Mouse (Mus musculus) CH12F3 (cell line): ENCODE measurements around the gene Trmt61a.
"Not testable (repeated sequence)": the region's sequence is repeated elsewhere in the genome, so short reads cannot be mapped to it uniquely, and the experiment has no call there.

Experiments
- in situ Hi-C: fragments of 300-500 bp; cut with MboI; formaldehyde crosslinking; loops from 2 replicates; pipeline ENCODE4 v1.14.3; 2020; ENCODE audit warnings: low sequenced_read_pairs

The Trmt61a gene

DNA sequence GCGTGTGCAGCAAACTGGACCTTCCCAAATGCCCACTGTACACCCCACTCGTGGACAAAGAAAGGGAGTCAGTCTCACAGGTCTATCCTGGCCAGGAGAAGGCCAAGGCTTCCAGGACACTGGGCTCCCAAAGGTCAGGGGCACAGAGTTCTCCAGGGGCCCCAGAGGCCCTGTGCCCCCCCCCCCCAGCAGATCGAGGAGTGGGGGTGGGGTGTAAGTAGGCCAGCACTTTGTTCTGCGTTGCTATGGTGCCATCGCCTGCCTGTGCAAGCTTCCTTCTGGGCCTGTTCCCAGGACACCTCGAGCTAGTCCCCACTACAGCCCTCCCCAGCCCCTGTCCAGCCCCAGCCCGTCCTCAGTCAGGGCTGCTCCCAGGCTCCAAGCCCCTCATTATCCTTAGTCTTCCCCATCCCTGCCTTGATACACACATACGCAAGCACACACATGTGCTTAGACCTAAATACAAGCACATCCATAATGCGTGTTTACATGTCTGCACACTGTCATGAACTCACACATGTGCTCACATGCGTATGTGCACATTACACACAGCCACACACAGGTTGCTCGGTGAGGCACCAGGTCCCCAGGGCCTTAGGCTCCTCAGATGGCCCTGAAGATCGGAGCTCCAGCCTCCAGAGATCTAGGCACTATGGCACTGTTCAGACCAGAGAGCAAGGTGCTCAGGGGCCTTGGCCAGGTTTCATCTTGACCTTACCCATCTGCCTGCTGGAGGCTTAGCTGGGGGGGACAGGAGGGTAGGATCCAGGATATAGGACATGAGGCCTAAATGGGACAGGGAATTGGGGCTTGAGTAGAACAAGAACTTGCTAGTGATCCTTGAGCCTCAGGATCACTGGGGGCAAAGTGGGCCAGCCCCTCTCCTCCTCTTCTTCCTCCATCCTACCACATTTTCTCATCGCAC lies 17.2 kb downstream of the Trmt61a start:
- in situ Hi-C loops = no loop called here

DNA sequence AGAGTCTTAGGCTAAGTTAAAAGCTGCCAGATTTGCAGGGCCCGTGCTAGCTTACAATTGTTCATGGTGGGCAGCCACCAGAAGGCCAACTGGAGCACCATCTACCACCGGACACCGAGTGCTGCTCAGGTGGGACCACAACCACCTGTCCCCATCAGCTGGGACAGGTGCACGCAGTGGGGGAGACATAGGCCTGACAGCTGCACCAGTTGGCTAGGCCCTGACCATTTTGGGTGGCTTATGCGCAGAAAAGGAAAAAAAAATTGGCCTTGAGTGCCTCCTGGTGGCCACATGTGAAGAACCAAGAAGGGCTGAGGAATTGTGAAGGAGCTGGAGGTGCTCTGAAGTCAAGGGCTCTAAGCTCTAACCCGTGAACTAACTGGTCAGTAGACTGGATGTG lies 18.3 kb downstream of the Trmt61a start:
- in situ Hi-C loops = no loop called here

DNA sequence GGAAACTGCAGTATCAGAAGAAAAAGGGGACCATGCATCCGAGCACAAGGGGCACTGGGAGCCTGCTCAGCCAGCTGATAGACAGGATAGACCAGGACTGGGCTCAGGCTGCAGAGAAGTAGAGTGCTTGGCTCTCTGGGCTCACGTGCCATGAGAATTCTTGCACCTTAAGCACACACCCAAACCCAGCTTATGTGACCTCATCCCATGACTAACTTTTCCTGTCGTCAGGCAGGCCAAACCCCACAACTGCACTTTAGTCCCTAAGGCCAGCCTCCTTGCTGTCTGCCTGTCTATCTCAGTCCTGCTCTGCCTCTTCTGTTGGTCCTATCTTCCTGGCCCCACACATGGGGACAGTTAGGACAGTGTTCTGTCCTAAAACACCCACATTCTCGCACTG lies 19.8 kb downstream of the Trmt61a start:
- in situ Hi-C loops = no loop called here

DNA sequence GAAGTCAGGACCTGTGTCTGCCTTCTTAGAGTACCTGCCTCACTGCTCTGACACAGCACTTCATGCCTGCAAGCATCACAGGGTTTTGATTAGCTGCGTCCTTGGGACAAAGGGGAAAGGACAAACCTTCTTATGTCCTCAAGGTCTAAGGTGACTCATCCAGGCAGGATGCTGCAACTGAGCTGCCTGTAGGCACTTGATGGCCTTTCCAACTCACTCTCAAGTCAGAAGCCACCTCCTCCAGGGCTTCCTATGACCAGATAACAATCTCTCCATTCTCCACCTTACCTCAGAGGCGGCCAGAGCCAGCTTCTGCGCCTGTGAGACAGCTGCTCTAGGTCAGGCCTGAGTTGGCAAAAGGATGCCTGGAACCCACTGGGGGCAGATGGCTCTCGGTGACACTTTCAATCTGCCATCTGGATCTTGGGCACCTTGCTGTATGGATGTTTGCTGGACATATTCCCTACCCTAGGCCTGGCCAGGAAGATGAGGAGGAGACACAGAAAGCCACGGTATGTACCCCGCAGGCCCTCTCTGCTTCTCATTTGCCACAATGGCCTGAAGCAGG lies 20.5 kb downstream of the Trmt61a start:
- in situ Hi-C loops = no loop called here

DNA sequence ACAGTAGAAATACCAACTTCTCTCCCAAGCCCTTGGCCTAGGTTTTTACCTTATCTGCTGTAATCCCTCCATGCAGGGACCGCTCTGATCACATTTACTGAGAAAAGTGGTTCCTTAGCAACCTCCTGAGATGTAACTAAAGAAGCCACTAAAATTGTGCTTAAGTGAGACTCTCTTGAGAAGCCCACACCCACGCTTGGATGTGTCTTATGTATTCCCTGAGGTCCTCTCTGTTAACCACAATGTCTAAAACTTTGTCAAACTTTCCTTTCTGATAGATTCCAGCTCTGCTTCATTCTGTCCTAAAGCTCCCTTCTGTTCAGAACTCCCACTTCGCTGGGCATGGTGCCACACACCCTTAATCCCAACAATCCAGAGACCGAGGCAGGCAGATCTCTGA lies 21.6 kb downstream of the Trmt61a start:
- in situ Hi-C loops = no loop called here

DNA sequence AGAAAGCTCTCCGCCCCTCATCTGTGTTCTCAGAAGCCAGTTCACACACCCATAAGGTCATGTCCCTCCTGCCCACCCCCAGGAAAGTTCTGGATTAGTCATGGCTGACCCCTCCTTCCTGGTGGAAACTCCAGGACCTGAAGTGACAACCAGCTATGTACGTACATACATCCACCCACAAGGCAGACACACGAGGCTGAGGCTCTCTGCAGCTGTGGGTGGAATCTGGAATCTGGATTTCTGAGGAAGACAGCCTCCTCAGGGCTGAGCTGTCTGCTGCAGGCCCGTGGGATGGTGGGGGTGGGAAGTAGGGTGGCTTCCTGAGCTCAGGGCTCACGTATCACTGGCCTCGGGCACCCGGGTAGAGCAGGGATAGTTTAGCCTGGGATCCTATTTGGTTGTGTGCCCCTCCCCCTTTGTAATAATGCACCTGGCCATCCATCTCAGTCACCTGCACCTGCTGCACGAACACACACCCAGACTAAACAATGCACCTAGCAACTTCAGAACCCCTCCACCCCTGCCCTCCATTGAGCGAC lies 23.1 kb downstream of the Trmt61a start:
- in situ Hi-C loops = no loop called here

DNA sequence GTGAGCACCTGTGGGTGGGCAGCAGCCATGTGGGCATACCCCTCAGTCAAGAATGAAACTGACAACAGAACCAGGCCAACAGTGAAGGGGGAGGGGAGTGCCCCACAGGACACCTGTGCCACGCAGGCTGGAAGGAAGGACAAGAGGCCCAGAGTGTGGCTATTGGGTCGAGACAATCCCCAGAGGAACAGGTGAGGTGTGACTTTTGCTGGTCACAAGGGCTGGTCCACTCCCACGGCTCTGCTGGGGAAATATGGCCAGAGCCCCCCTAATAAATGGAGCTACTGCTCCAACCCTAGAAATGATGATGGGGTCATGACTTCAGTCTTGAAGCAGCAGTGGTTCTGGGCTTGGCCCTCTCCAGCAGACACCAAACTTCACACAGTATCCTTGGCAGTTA lies 25.4 kb downstream of the Trmt61a start:
- in situ Hi-C loops = no loop called here

DNA sequence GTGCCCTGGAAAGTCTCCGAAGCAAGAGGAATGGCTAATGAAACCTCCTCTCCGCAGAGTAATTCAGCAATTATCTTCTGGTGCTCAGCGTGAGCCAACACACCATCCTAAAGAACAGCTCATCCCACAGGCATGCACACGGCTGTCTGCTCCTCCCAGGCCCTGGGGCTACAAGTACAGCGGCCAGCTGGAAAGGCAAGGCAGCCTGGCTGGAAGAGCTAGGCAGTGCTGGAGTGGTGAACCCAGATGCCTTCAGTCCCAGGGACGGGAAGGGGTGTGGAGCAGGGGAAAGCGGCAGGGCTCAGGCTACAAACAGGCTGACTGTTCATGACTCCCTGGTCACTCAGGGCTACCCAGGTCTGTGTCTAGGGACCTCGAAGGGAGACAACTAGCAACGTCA lies 26.7 kb downstream of the Trmt61a start:
- in situ Hi-C loops = no loop called here

DNA sequence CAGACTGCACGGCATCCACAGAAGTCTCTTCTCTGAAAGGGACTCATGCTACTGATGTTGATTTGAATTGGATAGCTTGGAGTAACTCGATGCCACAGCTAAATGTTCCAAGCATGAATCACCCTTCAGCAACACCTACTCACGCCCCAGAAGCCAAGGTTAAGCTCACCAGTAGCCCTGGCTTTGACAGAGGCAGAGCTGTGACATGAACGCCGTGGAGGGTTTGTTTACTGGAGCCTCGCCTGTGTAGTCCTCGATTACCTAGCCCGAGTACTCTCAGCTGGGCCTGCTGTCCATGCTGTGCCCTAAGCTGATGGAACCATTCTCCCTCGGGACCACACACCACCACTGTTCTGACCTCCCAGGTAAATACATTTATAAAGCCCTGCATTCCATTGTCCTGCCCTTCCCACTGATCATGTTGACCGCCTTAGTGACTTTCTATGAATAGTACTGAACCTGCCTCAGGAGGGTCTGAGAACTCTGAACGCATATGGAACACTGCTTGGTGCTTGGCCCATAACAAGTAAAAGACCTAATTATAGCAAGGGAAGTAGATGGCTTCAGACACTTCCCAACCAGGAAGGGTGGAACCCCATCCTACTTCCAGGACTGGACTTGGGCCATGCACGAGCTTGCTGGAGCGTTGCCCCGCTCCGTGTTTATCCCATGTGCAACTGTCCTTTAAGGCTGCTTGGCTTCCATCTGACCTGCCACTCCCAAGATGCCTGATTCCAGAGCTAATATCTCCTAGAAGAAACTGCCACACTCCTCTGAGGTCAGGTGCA lies 27.5 kb downstream of the Trmt61a start:
- in situ Hi-C loops = no loop called here

DNA sequence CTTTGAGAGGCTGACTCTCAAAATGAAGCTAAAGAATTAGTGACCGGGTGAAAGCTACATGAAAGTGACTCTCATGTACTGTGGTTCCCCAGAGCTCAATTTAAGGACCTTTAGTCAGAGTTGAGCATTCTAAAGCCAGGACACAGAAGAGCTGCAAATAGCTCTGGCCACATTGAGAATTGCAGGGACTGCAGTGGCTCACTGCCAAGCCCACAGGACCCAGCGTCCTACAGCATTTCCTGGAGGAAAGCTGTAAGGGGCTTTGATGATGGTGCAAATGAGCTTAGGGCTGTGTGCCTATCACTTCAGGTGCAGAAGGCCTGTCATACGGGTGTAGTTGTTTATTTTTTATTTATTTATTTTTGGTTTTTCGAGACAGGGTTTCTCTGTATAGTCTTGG lies 30.3 kb downstream of the Trmt61a start:
- in situ Hi-C loops = no loop called here

DNA sequence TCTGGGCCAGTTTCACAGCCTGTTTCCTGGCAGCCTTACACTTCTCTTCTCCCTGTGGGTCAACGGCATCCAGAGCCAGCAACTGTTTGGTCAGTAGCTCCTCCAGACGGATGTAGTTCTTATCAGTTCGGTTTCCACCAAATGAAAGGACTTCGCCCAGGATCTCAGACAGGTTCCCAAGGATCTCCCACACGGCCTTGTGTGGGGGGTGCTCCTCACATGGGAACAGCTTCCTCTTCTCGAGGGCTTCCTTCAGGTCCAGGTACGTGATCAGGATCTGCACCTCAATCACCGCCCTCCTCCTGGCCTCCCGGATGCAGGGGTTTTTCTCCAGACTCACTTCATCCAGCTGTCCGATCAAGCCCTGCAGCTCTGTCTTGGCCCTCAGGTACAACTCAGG lies 32.2 kb downstream of the Trmt61a start:
- in situ Hi-C loops = no loop called here

DNA sequence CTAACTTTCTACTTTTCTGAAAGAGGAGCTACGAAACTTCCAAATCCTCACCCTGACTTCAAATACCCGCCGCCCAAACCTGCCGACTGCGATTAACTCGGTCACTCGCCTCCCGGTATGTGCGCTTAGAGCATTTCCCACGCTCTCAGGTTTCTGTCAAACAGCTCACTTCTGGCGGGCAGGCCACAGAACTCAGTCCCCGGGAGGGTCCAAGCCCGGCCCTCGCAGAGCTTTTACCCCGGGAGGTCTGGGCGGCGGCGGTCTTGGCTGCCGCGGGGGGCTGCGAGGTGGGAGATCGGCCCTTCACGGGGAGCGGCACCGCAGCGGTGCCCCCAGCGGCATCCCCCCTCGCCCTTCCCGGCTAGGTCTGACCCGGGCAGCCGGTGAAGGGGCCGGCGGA lies 34.6 kb downstream of the Trmt61a start:
- in situ Hi-C loops = no loop called here

DNA sequence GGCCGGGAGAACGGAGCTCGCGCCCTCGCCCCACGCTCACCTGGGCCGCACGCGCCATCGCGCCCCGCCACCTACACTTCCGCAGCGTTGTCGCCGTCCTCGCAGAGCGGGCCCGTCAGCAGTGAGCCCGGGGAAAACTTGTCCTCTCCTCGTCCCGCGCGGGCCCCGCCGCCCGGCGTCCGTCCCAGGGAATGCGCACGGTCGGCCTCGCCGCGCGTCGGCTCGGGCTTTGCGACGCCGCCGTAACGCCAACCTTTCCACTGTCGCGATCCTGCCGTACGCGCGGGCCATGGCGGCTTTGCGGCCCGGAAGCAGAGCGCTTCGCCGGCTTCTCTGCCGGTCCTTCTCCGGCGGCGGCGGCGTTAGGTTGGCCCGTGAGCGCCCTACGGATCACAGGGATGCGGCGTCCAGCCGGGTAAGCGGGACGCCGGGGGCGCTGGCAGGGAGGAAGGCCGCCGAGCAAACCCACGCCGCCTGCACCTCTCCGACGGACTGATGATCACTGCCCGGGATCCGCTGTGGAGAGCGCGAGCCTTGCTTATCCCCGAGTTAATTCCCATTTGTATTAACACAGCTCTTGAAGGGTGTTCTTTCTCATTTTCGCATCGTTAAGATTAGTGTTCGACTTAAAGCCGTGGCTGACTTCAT lies 35.2 kb downstream of the Trmt61a start, which contains the start of the genes Bag5 and Apopt1:
TSS of gene Bag5 (minus strand) at position 254 of the 648 bp plus-strand sequence.
TSS of gene Apopt1 (plus strand) at position 258 of the 648 bp plus-strand sequence.
- in situ Hi-C loops = no loop called here

DNA sequence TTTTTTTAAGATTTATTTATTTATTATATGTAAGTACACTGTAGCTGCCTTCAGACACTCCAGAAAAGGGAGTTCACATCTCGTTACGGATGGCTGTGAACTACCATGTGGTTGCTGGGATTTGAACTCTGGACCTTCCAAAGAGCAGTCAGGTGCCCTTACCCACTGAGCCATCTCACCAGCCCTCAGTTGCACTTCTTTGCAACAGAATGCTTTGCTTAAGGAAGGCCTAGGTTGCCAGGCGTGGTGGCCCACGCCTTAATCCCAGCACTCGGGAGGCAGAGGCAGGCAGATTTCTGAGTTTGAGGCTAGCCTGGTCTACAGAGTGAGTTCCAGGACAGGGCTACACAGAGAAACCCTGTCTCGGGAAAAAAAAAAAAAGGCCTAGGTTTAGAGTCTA lies 36.0 kb downstream of the Trmt61a start:
- in situ Hi-C loops = not testable (repeated sequence)

DNA sequence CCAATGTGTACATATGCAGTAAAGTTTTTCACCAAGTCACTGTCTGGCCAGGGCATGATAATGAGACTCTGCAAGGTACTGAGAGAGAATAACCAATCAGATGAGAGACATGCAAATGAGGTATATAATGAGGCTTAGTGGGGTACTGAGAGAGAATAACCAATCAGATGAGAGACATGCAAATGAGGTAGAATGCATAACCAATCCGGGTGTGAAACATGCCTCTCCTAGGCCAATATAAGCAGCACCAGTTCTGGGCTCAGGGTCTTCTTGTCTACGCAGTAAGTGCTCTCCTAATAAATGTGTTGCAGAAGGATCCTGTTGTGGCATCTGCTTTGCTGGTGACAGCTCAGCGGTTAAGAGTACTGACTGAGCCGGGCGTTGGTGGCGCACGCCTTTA lies 38.6 kb downstream of the Trmt61a start:
- in situ Hi-C loops = no loop called here

DNA sequence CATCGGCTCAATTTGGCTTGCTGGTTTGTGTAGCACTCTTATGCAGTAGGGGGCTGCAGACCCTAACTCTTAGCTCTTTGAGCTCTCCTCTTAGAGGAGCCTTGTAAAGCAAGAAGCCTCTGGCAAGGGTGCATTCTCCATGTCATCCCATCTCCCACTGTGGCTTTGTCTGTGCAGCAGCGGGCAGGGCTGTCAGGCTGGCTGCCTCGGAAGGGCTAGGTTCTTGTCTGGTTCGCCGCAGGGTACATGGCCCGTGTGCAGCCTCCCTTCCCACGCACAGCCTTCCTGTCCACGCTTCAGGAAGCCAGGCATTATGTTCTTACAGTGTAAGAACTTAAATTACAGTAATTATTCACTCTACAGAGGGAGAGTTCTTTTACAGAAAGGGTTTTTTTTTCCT lies 40.8 kb downstream of the Trmt61a start:
- in situ Hi-C loops = no loop called here

DNA sequence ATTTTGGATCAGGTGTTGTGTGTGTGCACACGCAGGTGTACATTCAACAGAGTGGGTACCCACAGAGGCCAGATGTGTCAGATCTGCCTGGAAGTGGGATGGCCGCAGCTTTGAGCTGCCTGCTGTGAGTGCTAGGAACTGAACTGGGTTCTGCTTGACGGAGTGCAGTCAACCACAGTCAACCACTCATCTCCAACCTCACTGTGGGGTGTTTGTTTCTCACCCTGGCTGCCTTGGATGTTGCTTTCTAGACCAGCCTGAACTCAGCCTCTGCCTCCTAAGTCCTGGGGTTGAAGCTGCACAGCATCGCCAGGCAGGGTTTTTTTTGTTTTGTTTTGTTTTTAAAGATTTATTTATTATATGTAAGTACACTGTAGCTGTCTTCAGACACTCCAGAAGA lies 42.3 kb downstream of the Trmt61a start:
- in situ Hi-C loops = loop anchor here (10.0 kb wide), 1 partner anchor 235 kb away; no protein-coding TSS in a partner anchor

DNA sequence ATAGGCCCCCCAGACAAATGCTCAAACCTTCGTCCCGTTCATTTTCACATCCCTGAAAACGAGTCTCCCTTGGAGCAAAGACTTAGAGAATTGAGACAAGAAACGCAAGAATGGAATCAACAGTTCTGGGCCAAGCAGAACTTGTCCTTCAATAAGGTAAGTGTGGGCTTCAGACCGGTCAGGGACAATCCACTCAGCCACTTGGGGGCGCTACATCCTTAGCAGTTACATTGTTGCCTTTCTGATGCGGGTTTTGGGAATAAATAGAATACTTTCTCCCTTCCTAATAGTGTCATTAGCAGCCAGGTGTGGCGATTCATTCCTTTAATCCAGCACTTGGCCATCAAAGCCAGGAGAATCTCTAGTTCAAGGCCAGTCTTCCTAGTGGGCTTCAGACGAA lies 44.7 kb downstream of the Trmt61a start:
- in situ Hi-C loops = loop anchor here (10.0 kb wide), 1 partner anchor 232 kb away; no protein-coding TSS in a partner anchor

DNA sequence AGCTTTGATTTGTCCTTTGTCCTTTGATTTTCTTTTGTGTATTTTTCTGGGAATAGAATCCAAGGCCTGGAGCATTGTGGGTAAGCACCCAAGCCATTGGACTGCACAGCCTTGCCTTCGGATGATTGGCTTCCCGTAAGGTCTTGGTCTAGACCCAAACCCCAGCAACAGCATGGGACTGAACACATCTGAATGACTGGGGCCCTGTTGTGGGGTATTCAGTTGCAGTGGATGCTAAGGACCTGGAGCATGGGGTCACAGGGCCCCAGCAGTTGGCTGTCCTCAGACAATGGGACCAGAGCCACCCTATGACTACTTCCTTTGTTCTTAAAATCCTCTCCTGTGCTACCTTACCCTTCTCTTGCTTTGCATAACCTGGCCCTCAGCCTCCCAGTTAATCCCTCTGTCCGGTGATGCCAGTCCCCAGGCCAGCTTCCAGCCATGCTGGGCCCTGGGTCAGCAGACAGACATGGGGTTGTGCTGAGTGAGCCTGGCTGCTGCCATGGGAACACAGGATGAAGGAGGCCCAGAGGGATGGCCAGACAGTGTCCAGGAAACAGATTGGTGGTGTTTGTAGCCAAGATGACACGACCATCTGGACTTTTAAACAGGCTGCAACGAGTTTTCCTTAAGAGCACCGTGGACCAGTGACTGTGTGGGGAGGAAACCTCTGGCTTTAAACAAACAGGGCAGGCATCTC lies 46.9 kb downstream of the Trmt61a start:
- in situ Hi-C loops = loop anchor here (10.0 kb wide), 1 partner anchor 230 kb away; no protein-coding TSS in a partner anchor
